Mouse (Mus musculus): ENCODE data around the gene Tcerg1l. TPM values are rescaled to one million over a fixed set of nuclear protein-coding genes. Genes with fewer than 3 reads are reported as not detected.

Gene Tcerg1l
- polyA plus RNA-seq (2014; fragmentation: Illumina TruSeq; extraction: RNeasy Lipid Tissue Mini Kit (QIAGEN cat#74804); ENCODE audit: low read depth, low replicate concordance) = not detected

DNA sequence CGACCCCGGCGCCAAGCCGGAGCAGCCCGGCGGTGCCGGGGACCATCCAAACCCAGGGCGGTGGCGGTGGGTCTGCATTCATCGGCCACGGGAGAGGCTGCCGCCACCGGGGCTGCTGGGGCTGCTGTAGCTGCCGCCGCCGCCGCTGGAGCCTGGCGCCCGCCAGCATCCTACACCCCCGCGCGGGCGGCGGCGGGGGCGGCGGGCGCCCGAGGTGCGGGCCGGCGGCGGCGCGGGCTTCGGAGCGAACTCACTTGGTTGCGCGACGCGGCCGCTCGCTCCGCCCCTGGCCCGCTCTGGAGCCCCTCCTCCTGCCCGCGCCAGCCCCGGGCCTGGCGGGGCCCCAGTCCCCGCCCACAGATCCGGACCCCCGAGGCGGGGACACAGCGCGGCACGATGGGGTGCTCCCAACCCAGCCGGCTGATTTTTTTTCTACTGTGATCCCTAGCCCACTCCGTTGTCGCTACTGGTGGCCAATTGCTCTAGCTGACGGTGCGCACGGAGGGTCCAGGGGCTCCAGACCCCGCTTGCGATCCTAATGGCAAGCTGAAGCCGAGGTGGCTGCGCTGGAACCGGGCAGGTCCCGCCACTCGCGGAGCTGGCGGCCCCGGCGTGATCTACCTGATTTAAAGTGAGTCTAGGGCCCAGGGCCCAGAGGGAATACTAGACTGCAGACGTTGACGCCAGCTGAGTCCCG lies at the start of gene Tcerg1l:
TSS of gene Tcerg1l (minus strand) at position 246 of the 697 bp plus-strand sequence.

